Mouse (Mus musculus) embryonic facial prominence, embryonic 12.5 days (tissue): ENCODE results near the gene Kif4. TPM values are rescaled to one million over a fixed set of nuclear protein-coding genes. Genes with fewer than 3 reads are reported as not detected.

Source experiments
- ATAC-seq: fragments of 200-750 bp; cut with Nextera tagmentation; 2 replicates; pipeline ENCODE4 v1.8.0; 2017; ENCODE audit not compliant: insufficient number of reproducible peaks, insufficient read depth, low FRiP score, low TSS enrichment
- H3K27ac ChIP-seq: fragments of 300-500 bp; sonication (generic); 2 replicates; pipeline ENCODE4 v1.5.1; 2016; ENCODE audit warnings: mild to moderate bottlenecking
- H3K27me3 ChIP-seq: fragments of 300-500 bp; sonication (generic); 2 replicates; pipeline ENCODE4 v1.6.1; 2016; ENCODE audit warnings: mild to moderate bottlenecking, moderate library complexity
- H3K36me3 ChIP-seq: fragments of 300-500 bp; sonication (generic); 2 replicates; pipeline ENCODE4 v1.6.1; 2016; ENCODE audit warnings: mild to moderate bottlenecking
- H3K4me1 ChIP-seq: fragments of 300-500 bp; sonication (generic); 2 replicates; pipeline ENCODE4 v1.6.1; 2016
- H3K4me2 ChIP-seq: fragments of 300-500 bp; sonication (generic); replicated peaks from 2 replicates; pipeline ENCODE4 v1.6.1; 2016; ENCODE audit warnings: mild to moderate bottlenecking, moderate library complexity
- H3K4me3 ChIP-seq: fragments of 300-500 bp; sonication (generic); 2 replicates; pipeline ENCODE4 v1.5.1; 2016; ENCODE audit warnings: mild to moderate bottlenecking
- H3K9ac ChIP-seq: fragments of 300-500 bp; sonication (generic); 2 replicates; pipeline ENCODE4 v1.6.1; 2016; ENCODE audit warnings: mild to moderate bottlenecking, moderate library complexity
- H3K9me3 ChIP-seq: fragments of 300-500 bp; sonication (generic); 2 replicates; pipeline ENCODE4 v1.6.1; 2016; ENCODE audit warnings: mild to moderate bottlenecking, moderate library complexity
- WGBS: fragments of 180-500 bp; shearing (Covaris S2); methylation state at CpG from one replicate; pipeline ENCODE4 v1.1.7; 2016; 5-methylcytosine and 5-hydroxymethylcytosine counted together
- polyA plus RNA-seq: library from polyadenylated mRNA; unstranded; fragments of >200 nt; fragmentation: Nextera tagmentation; extraction: Ambion mirVana; gene quantifications from 2 replicates; pipeline ENCODE4 v1.2.1, GENCODE M21; 2016

Kif4 gene
- polyA plus RNA-seq, 1 experiment from 2014 or later: 36.0 TPM

GRCm38 (mm10) chrX:100730266-100730665 lies 104.7 kb downstream of the Kif4 start:
- Histone ChIP-seq H3K4me3 (no peak overlapping the region), H3K27me3 (peaks cover 8% of the 10 kb centered on the region; the same call in 1 of the 2 replicates), H3K4me2 (peak overlapping the region; percentile 41), H3K27ac (no peak overlapping the region), H3K4me1 (0 out of 2 replicates have a peak, but pooled peaks cover 3% of the 10 kb centered on the region), H3K36me3 (peaks cover 14% of the 10 kb centered on the region), H3K9ac (peak overlapping the region; percentile 24; the same call in 1 of the 2 replicates), H3K9me3 (no peaks in the 10 kb centered on the region)
- WGBS: 25% methylated on average over 8 of the region's 8 CpGs
- ATAC-seq: no peak

GRCm38 (mm10) chrX:100734359-100734758 lies 108.8 kb downstream of the Kif4 start:
- H3K4me3 ChIP-seq: no peak overlapping the region
- no peak overlapping the region for H3K9ac ChIP-seq
- no peak overlapping the region for H3K4me2 ChIP-seq
- no peaks in the 10 kb centered on the region for H3K9me3 ChIP-seq
- H3K36me3 ChIP-seq: no peaks in the 10 kb centered on the region
- no peak for ATAC-seq
- peaks cover 16% of the 10 kb centered on the region; the same call in 1 of the 2 replicates for H3K27me3 ChIP-seq
- 75% methylated on average over 7 of the region's 7 CpGs for WGBS
- H3K27ac ChIP-seq: no peak overlapping the region
- 0 out of 2 replicates have a peak, but pooled peaks cover 3% of the 10 kb centered on the region for H3K4me1 ChIP-seq

GRCm38 (mm10) chrX:100738918-100739317 lies 113.4 kb downstream of the Kif4 start:
- Histone ChIP-seq H3K9me3 (no peaks in the 10 kb centered on the region), H3K36me3 (no peaks in the 10 kb centered on the region), H3K4me3 (peak overlapping the region; percentile 29), H3K9ac (no peak overlapping the region), H3K27ac (no peak overlapping the region), H3K4me2 (peak overlapping the region; percentile 51), H3K4me1 (no peaks in the 10 kb centered on the region), H3K27me3 (0 out of 2 replicates have a peak, but pooled peaks cover 10% of the 10 kb centered on the region)
- 0 out of 2 replicates have a peak, but pooled peaks have one; percentile 47 for ATAC-seq
- 18% methylated on average over 14 of the region's 14 CpGs for WGBS

- no peak; the same call in 1 of the 2 replicates for ATAC-seq
- Histone ChIP-seq H3K36me3 (no peaks in the 10 kb centered on the region), H3K4me1 (no peaks in the 10 kb centered on the region), H3K27ac (no peak overlapping the region), H3K4me3 (peak overlapping the region; percentile 29), H3K9me3 (no peaks in the 10 kb centered on the region), H3K4me2 (peak overlapping the region; percentile 51), H3K9ac (no peak overlapping the region), H3K27me3 (0 out of 2 replicates have a peak, but pooled peaks cover 10% of the 10 kb centered on the region)
- WGBS: 35% methylated on average over 6 of the region's 10 CpGs
Observed at GRCm38 (mm10) chrX:100739443-100739842, 113.9 kb downstream of the Kif4 start.

DNA sequence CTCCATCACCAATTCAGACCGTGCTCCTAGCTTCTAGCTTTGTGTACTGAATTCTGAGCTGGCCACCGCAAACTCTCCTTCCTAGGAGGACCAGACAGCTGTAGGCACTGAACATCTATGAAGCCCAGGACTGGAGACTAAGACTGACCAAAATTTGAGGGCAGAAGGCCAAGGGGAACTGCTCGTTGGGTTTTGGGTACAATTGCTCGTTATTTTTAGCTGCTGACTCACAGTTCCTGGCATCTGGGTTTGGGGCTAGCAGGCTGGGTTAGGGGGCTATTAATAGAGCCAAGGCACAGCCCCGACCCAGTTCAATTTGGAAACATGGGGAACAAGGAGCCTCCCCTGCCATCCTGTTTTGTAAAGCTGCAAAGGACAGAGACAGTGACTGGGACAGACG lies 115.2 kb downstream of the Kif4 start:
- WGBS: 71% methylated on average over 6 of the region's 6 CpGs
- 0 out of 2 replicates have a peak, but pooled peaks cover 8% of the 10 kb centered on the region for H3K27me3 ChIP-seq

DNA sequence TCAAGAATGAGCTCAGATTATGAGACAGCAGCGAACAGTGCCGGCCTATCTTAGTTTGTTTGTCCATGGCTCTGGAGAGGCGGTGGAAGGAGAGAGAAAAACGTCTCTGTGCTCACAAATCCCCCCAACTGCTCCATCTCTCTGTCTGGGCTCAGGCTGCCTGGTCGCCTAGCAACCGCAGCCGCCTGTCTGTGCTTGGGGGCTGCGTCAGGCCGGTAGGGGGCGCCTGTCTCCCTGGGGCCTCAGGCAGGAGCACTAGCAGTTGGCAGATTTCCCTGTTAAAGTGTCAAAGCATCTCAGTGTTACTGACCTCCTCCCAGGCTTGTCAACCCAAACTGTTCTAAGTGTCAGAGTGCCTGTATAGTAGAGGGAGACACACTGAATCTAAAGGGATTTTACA lies 116.4 kb downstream of the Kif4 start:
- no peaks in the 10 kb centered on the region for H3K9me3 ChIP-seq
- no peaks in the 10 kb centered on the region for H3K36me3 ChIP-seq
- 5% methylated on average over 10 of the region's 10 CpGs for WGBS
- ATAC-seq: no peak
- no peak overlapping the region for H3K27ac ChIP-seq
- H3K9ac ChIP-seq: no peak overlapping the region
- H3K27me3 ChIP-seq: 0 out of 2 replicates have a peak, but pooled peaks cover 6% of the 10 kb centered on the region
- no peak overlapping the region for H3K4me3 ChIP-seq
- H3K4me1 ChIP-seq: no peaks in the 10 kb centered on the region
- no peak overlapping the region for H3K4me2 ChIP-seq

More for the DNA sequence above, 115.2 kb downstream of the Kif4 start:
- no peak overlapping the region for H3K4me3 ChIP-seq
- H3K9me3 ChIP-seq: no peaks in the 10 kb centered on the region
- no peaks in the 10 kb centered on the region for H3K36me3 ChIP-seq
- H3K4me2 ChIP-seq: no peak overlapping the region
- no peak overlapping the region for H3K27ac ChIP-seq
- no peaks in the 10 kb centered on the region for H3K4me1 ChIP-seq
- ATAC-seq: no peak
- no peak overlapping the region for H3K9ac ChIP-seq

- H3K4me3 ChIP-seq: no peak overlapping the region
- no peaks in the 10 kb centered on the region for H3K36me3 ChIP-seq
- H3K27me3 ChIP-seq: peaks cover 17% of the 10 kb centered on the region
- no peak overlapping the region for H3K4me2 ChIP-seq
- no peak overlapping the region for H3K27ac ChIP-seq
- no peak overlapping the region for H3K9ac ChIP-seq
- 0 out of 2 replicates have a peak, but pooled peaks cover 4% of the 10 kb centered on the region for H3K4me1 ChIP-seq
- H3K9me3 ChIP-seq: no peaks in the 10 kb centered on the region
- no peak for ATAC-seq
- WGBS: 85% methylated on average over 6 of the region's 6 CpGs
Observed at GRCm38 (mm10) chrX:100765855-100766254, 140.3 kb downstream of the Kif4 start.

DNA sequence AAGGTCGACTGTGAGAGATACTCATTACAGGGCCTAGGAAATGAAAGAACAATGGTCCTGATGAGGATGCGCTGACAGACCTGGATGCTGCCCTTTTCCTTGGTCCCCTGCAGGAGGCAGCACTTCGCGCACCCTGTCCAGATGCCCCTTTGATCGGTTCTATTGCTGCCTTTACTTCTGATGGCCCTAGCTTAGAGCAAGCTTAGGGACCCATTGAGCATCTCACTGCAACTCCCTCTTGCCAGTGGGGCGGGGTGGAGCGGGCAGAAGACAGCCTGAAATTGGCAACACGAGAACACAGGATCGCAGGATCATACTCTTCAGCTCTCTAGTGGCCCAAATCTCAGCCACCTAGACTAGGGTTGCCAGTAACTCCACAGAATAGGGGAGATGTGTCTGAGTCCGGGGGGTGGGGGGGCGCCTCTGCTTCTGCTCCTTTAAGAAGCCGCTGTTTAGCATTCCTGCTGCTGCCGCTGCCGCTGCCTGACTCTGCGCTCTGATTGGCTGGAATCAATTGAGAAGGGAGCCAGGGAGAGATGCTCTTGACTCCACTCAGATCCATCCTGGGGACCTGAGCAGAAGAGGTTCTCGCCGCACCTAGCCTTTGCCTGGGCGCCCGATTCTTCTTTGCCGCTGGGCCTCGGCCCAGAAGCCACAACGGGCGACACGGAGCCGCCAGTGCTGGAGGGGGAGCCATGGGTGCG lies 141.8 kb downstream of the Kif4 start, which contains the start of gene Dlg3:
TSS of gene Dlg3 (plus strand) at position 542 of the 704 bp plus-strand sequence.
- 0 out of 2 replicates have a peak, but pooled peaks cover 4% of the 10 kb centered on the region for H3K4me1 ChIP-seq
- no peaks in the 10 kb centered on the region for H3K36me3 ChIP-seq
- peak within 1 kb of the TSS; percentile 45 for H3K9ac ChIP-seq
- H3K9me3 ChIP-seq: no peaks in the 10 kb centered on the region
- ATAC-seq: peak; percentile 67; the same call in 1 of the 2 replicates
- H3K27me3 ChIP-seq: peaks cover 17% of the 10 kb centered on the region
- H3K27ac ChIP-seq: no peak within 1 kb of the TSS
- 25% methylated on average over 26 of the region's 26 CpGs for WGBS
- peak within 1 kb of the TSS; percentile 84 for H3K4me2 ChIP-seq
- peak within 1 kb of the TSS; percentile 46 for H3K4me3 ChIP-seq

- H3K27me3 ChIP-seq: peaks cover 17% of the 10 kb centered on the region
- peak overlapping the region; percentile 84 for H3K4me2 ChIP-seq
- no peaks in the 10 kb centered on the region for H3K36me3 ChIP-seq
- H3K27ac ChIP-seq: no peak overlapping the region
- H3K9ac ChIP-seq: peak overlapping the region; percentile 45
- 0 out of 2 replicates have a peak, but pooled peaks have one; percentile 69 for ATAC-seq
- WGBS: 37% methylated on average over 35 of the region's 36 CpGs
- peak overlapping the region; percentile 46 for H3K4me3 ChIP-seq
- no peaks in the 10 kb centered on the region for H3K9me3 ChIP-seq
- H3K4me1 ChIP-seq: 0 out of 2 replicates have a peak, but pooled peaks cover 4% of the 10 kb centered on the region
Observed at GRCm38 (mm10) chrX:100767885-100768626, 142.5 kb downstream of the Kif4 start.

GRCm38 (mm10) chrX:100769281-100769680 lies 143.7 kb downstream of the Kif4 start:
- H3K4me2 ChIP-seq: no peak overlapping the region
- no peaks in the 10 kb centered on the region for H3K9me3 ChIP-seq
- no peak for ATAC-seq
- peaks cover 17% of the 10 kb centered on the region for H3K27me3 ChIP-seq
- H3K4me1 ChIP-seq: 0 out of 2 replicates have a peak, but pooled peaks cover 4% of the 10 kb centered on the region
- 88% methylated on average over 5 of the region's 5 CpGs for WGBS
- no peak overlapping the region for H3K27ac ChIP-seq
- H3K36me3 ChIP-seq: no peaks in the 10 kb centered on the region
- H3K9ac ChIP-seq: no peak overlapping the region
- no peak overlapping the region for H3K4me3 ChIP-seq

- H3K4me3 ChIP-seq: peak overlapping the region; percentile 41
- no peak overlapping the region for H3K27ac ChIP-seq
- no peak for ATAC-seq
- no peaks in the 10 kb centered on the region for H3K9me3 ChIP-seq
- H3K4me2 ChIP-seq: peak overlapping the region; percentile 50
- WGBS: 25% methylated on average over 23 of the region's 23 CpGs
- H3K36me3 ChIP-seq: no peaks in the 10 kb centered on the region
- peaks cover 12% of the 10 kb centered on the region; the same call in 1 of the 2 replicates for H3K27me3 ChIP-seq
- H3K9ac ChIP-seq: peak overlapping the region; percentile 60
- H3K4me1 ChIP-seq: 0 out of 2 replicates have a peak, but pooled peaks cover 2% of the 10 kb centered on the region
Observed at GRCm38 (mm10) chrX:100774341-100774811, 148.8 kb downstream of the Kif4 start.
